Mouse (Mus musculus) spleen, adult 2 months (tissue): ENCODE results near the gene Pdlim3.

Experiments used
- CTCF ChIP-seq: fragments of 200-500 bp; IDR thresholded peaks from 2 replicates; pipeline ENCODE4 v1.5.1; 2011; ENCODE audit warnings: mild to moderate bottlenecking, inconsistent platforms; ENCODE audit not compliant: insufficient read depth, insufficient read length, insufficient replicate concordance; ENCODE audit errors: extremely low read depth
- POLR2A ChIP-seq: fragments of 200-500 bp; IDR thresholded peaks from 2 replicates; pipeline ENCODE4 v1.6.1; 2011; ENCODE audit warnings: low read depth, low read length, inconsistent platforms

GRCm38 (mm10) chr8:45885775-45886174 is 514 bp downstream of the Pdlim3 start:
- no peak for TF ChIP-seq POLR2A
- no peak for TF ChIP-seq CTCF
